Mouse (Mus musculus): Measurements from ENCODE around the gene Htt.

GRCm38 (mm10) chr5:34854079-34854478 lies 92.5 kb downstream of the Htt start:
- TF ChIP-seq CTCF (IDR thresholded peaks at IDR 0.05; ENCODE audit: low read depth), result no peak
- TF ChIP-seq EP300 (IDR thresholded peaks at IDR 0.05; ENCODE audit: low read depth), result no peak

Measured in heart, postnatal 0 days (tissue).